Mouse (Mus musculus) G1E (cell line): ENCODE data around the gene Glt8d1.

Experiments
- CTCF ChIP-seq: IDR thresholded peaks from 2 replicates; pipeline ENCODE4 v1.5.1; 2012; ENCODE audit warnings: low read depth, low read length, inconsistent platforms, mixed read lengths
- GATA1 ChIP-seq: IDR thresholded peaks from 2 replicates; pipeline ENCODE4 v1.6.1; 2012; ENCODE audit warnings: borderline replicate concordance, low read length, inconsistent platforms, mixed read lengths
- GATA2 ChIP-seq: IDR thresholded peaks from 2 replicates; pipeline ENCODE4 v1.6.1; 2012; ENCODE audit warnings: low read depth, low read length, inconsistent platforms, borderline replicate concordance
- POLR2AphosphoS5 ChIP-seq: IDR thresholded peaks from 2 replicates; pipeline ENCODE4 v1.6.1; 2012; ENCODE audit warnings: low read depth, low read length, inconsistent platforms; ENCODE audit not compliant: insufficient replicate concordance
- TAL1 ChIP-seq: conservative IDR thresholded peaks from 2 replicates; pipeline ENCODE4 v1.6.1; 2012; ENCODE audit warnings: low read depth, low read length, inconsistent platforms, mixed read lengths

DNA sequence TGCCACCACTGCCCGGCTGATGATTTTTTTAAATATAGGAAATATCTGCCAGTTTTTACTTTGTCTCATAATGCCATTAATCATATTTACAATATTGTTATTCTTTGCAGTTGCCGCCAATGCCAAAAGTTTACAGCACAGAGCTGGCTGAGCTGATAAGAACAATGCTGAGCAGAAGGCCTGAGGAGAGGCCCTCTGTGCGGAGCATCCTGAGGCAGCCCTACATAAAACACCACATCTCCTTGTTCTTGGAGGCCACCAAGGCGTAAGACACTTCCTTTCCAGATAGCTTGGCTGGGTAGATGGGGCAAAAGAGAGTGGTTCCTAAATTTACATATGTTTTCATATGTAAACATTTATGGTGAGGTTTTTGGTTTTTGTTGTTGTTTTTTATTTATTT is 42.2 kb upstream of the Glt8d1 start:
- TF ChIP-seq CTCF (no peak), POLR2AphosphoS5 (no peak), GATA1 (no peak), TAL1 (0 out of 2 replicates have a peak, but pooled peaks have one; percentile 21), GATA2 (no peak)
